Mouse (Mus musculus) C2C12 (cell line): ENCODE measurements around the gene Defb25. TPM values are rescaled to one million over a fixed set of nuclear protein-coding genes. Genes with fewer than 3 reads are reported as not detected.

ENCODE experiments used
- H3K27me3 ChIP-seq: one replicate; pipeline ENCODE4 v1.6.1; 2011; ENCODE audit not compliant: control insufficient read depth, insufficient read depth, insufficient read length
- H3K36me3 ChIP-seq: one replicate; pipeline ENCODE4 v1.6.1; 2011; ENCODE audit not compliant: control insufficient read depth, insufficient read depth
- H3K4me3 ChIP-seq: one replicate; pipeline ENCODE4 v1.5.1; 2011; ENCODE audit warnings: mild to moderate bottlenecking, control low read depth; ENCODE audit not compliant: poor library complexity, insufficient read depth, severe bottlenecking
- H3K79me2 ChIP-seq: one replicate; pipeline ENCODE4 v1.6.1; 2011; ENCODE audit not compliant: control insufficient read depth, insufficient read depth
- H3K79me3 ChIP-seq: one replicate; pipeline ENCODE4 v1.6.1; 2011; ENCODE audit warnings: low read depth, control low read depth
- H3ac ChIP-seq: one replicate; pipeline ENCODE3; 2011; ENCODE audit warnings: low read depth; ENCODE audit not compliant: control insufficient read depth, insufficient read length
- CEBPB ChIP-seq: IDR thresholded peaks from one replicate; pipeline ENCODE4 v1.6.1; 2011; ENCODE audit warnings: low read depth, mild to moderate bottlenecking, control low read depth, moderate library complexity
- CTCF ChIP-seq: IDR thresholded peaks from one replicate; pipeline ENCODE4 v1.5.1; 2011; ENCODE audit not compliant: control insufficient read depth, insufficient read depth, insufficient read length
- FOSL1 ChIP-seq: IDR thresholded peaks from one replicate; pipeline ENCODE4 v1.8.0; 2011; ENCODE audit warnings: mild to moderate bottlenecking, low read length; ENCODE audit not compliant: poor library complexity, insufficient read depth, severe bottlenecking
- MAX ChIP-seq: IDR thresholded peaks from one replicate; pipeline ENCODE4 v1.6.1; 2011; ENCODE audit warnings: mild to moderate bottlenecking, control low read depth
- MYOD1 ChIP-seq: IDR thresholded peaks from one replicate; pipeline ENCODE4 v1.6.1; 2011; ENCODE audit warnings: low read depth; ENCODE audit not compliant: control insufficient read depth, insufficient read length
- MYOG ChIP-seq: IDR thresholded peaks from one replicate; pipeline ENCODE4 v1.6.1; 2011; ENCODE audit not compliant: control insufficient read depth, insufficient read length; ENCODE audit errors: extremely low read depth
- USF1 ChIP-seq: IDR thresholded peaks from one replicate; pipeline ENCODE4 v1.6.1; 2011; ENCODE audit warnings: low read depth, mild to moderate bottlenecking, control low read depth, moderate library complexity
- polyA plus RNA-seq: library from polyadenylated mRNA; unstranded; fragments of >200 nt; fragmentation: generic; extraction: Trizol; gene quantifications from one replicate; pipeline ENCODE4 v1.2.1, GENCODE M21; 2012; ENCODE audit warnings: missing spikeins

Gene Defb25
- polyA plus RNA-seq, 1 experiment, result 3.6 TPM

DNA sequence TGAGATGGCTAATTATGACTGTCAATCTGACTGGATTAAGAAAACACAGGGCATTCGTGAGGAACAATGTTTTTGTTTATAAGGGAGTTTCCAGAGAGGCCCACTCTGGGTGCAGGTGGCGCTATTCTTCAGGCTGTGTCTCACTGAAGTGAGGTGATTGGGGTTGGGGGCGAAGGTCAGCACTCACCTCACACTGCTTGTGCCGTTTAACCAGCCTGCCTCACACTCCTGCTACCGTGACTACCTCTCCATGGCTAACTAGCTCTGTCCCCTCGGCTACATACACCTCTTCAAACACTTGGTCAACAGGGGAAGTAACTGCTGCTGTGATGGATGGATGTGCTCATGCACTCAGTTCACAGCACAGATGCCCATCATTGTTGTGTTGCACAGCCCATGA, 33.8 kb downstream of the Defb25 start:
- no peaks in the 10 kb centered on the region for H3K36me3 ChIP-seq

GRCm38 (mm10) chr2:152588450-152588849, 34.4 kb downstream of the Defb25 start:
- no peaks in the 10 kb centered on the region for H3K79me2 ChIP-seq
- no peak overlapping the region for H3ac ChIP-seq
- H3K27me3 ChIP-seq, result peaks cover 6% of the 10 kb centered on the region
- TF ChIP-seq MAX, result no peak
- no peak for TF ChIP-seq MYOD1
- TF ChIP-seq MYOG, result no peak
- TF ChIP-seq FOSL1, result no peak
- TF ChIP-seq CEBPB, result no peak
- TF ChIP-seq CTCF, result no peak
- TF ChIP-seq USF1, result no peak
- no peaks in the 10 kb centered on the region for H3K36me3 ChIP-seq
- no peaks in the 10 kb centered on the region for H3K79me3 ChIP-seq
- H3K4me3 ChIP-seq, result no peak overlapping the region

More for the DNA sequence above, 33.8 kb downstream of the Defb25 start:
- Histone ChIP-seq H3K79me2 (no peaks in the 10 kb centered on the region), H3K79me3 (no peaks in the 10 kb centered on the region), H3K27me3 (peaks cover under 1% of the 10 kb centered on the region), H3K4me3 (no peak overlapping the region), H3ac (no peak overlapping the region)
- TF ChIP-seq CEBPB (no peak), FOSL1 (no peak), USF1 (no peak), MAX (no peak), MYOG (no peak), CTCF (no peak), MYOD1 (no peak)

GRCm38 (mm10) chr2:152586926-152587560, 35.8 kb downstream of the Defb25 start:
- no peaks in the 10 kb centered on the region for H3K79me2 ChIP-seq
- no peaks in the 10 kb centered on the region for H3K79me3 ChIP-seq
- TF ChIP-seq FOSL1, result no peak
- no peak for TF ChIP-seq MYOG
- TF ChIP-seq MAX, result no peak
- TF ChIP-seq USF1, result no peak
- no peak for TF ChIP-seq CEBPB
- no peak for TF ChIP-seq CTCF
- TF ChIP-seq MYOD1, result no peak
- H3K36me3 ChIP-seq, result no peaks in the 10 kb centered on the region
- no peak overlapping the region for H3ac ChIP-seq
- peaks cover 14% of the 10 kb centered on the region for H3K27me3 ChIP-seq
- no peak overlapping the region for H3K4me3 ChIP-seq

DNA sequence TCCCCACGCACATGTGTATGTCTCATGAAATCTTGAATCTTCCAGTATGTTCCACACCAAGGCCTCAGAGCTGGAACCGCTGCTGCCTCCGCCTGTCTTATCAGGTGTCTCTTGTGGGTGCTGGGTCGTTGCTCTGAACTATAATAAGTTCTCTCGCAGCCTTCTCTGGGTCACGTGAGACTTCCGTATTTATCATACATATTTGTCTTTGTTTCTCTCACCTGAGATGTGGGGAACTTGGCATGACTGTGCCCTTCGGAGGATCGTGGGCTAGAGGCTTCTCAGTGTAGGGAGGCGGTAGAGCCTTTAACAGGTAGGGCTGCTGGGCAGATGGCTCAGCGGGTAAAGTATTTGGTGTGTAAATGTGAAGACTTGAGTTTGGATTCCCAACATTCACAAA, 42.2 kb downstream of the Defb25 start:
- H3K36me3 ChIP-seq, result no peaks in the 10 kb centered on the region
- H3K4me3 ChIP-seq, result no peak overlapping the region
- H3K27me3 ChIP-seq, result peaks cover 20% of the 10 kb centered on the region
- no peaks in the 10 kb centered on the region for H3K79me3 ChIP-seq
- no peak overlapping the region for H3ac ChIP-seq
- no peaks in the 10 kb centered on the region for H3K79me2 ChIP-seq
- no peak for TF ChIP-seq MAX
- no peak for TF ChIP-seq MYOD1
- TF ChIP-seq MYOG, result no peak
- no peak for TF ChIP-seq FOSL1
- TF ChIP-seq USF1, result no peak
- TF ChIP-seq CTCF, result no peak
- TF ChIP-seq CEBPB, result no peak

- Histone ChIP-seq H3K36me3 (no peaks in the 10 kb centered on the region), H3ac (no peak within 1 kb of the TSS), H3K27me3 (peaks cover 20% of the 10 kb centered on the region), H3K4me3 (no peak within 1 kb of the TSS), H3K79me3 (no peaks in the 10 kb centered on the region), H3K79me2 (no peaks in the 10 kb centered on the region)
- TF ChIP-seq MAX (no peak), MYOD1 (no peak), CTCF (no peak), USF1 (no peak), MYOG (no peak), CEBPB (no peak), FOSL1 (no peak)
These were observed 42.7 kb downstream of the Defb25 start, which contains the start of gene Defb19 for GRCm38 (mm10) chr2:152580107-152580506. TSS of gene Defb19 (minus strand) at chr2:152580312.

- no peak overlapping the region for H3ac ChIP-seq
- H3K79me2 ChIP-seq, result no peaks in the 10 kb centered on the region
- peaks cover 17% of the 10 kb centered on the region for H3K27me3 ChIP-seq
- no peak overlapping the region for H3K4me3 ChIP-seq
- no peaks in the 10 kb centered on the region for H3K79me3 ChIP-seq
- H3K36me3 ChIP-seq, result no peaks in the 10 kb centered on the region
- TF ChIP-seq MYOG, result no peak
- TF ChIP-seq FOSL1, result no peak
- no peak for TF ChIP-seq CTCF
- no peak for TF ChIP-seq MAX
- no peak for TF ChIP-seq USF1
- no peak for TF ChIP-seq MYOD1
- TF ChIP-seq CEBPB, result no peak
These were observed 49.4 kb downstream of the Defb25 start for GRCm38 (mm10) chr2:152573484-152573883.
